Mouse (Mus musculus): ENCODE measurements around the gene Foxa2. TPM values are rescaled to one million over a fixed set of nuclear protein-coding genes. Genes with fewer than 3 reads are reported as not detected.

Gene Foxa2
- total RNA-seq, 2 experiments from 2014 or later, result not detected

- ATAC-seq (replicated peaks; ENCODE audit: low FRiP score, low TSS enrichment, poor library complexity, severe bottlenecking), result no peak
Observed at GRCm38 (mm10) chr2:148040236-148041121, 6.3 kb downstream of the Foxa2 start.

- no peak for ATAC-seq (replicated peaks; ENCODE audit: low FRiP score, low TSS enrichment, poor library complexity, severe bottlenecking)
Observed at GRCm38 (mm10) chr2:148039351-148040235, 7.2 kb downstream of the Foxa2 start.

GRCm38 (mm10) chr2:148038366-148039310, 8.1 kb downstream of the Foxa2 start:
- no peak for ATAC-seq (replicated peaks; ENCODE audit: low FRiP score, low TSS enrichment, poor library complexity, severe bottlenecking)

- no peak for ATAC-seq (replicated peaks; ENCODE audit: low FRiP score, low TSS enrichment, poor library complexity, severe bottlenecking)
Observed at GRCm38 (mm10) chr2:148036611-148037160, 10.1 kb downstream of the Foxa2 start.

- ATAC-seq (replicated peaks; ENCODE audit: low FRiP score, low TSS enrichment, poor library complexity, severe bottlenecking), result no peak
Observed at GRCm38 (mm10) chr2:148030991-148031675, 15.6 kb downstream of the Foxa2 start.

- ATAC-seq (replicated peaks; ENCODE audit: low FRiP score, low TSS enrichment, poor library complexity, severe bottlenecking), result no peak
Observed at GRCm38 (mm10) chr2:148030613-148030935, 16.2 kb downstream of the Foxa2 start.

- ATAC-seq (replicated peaks; ENCODE audit: low FRiP score, low TSS enrichment, poor library complexity, severe bottlenecking), result no peak
Observed at GRCm38 (mm10) chr2:148029751-148030612, 16.8 kb downstream of the Foxa2 start.

- no peak for ATAC-seq (replicated peaks; ENCODE audit: low FRiP score, low TSS enrichment, poor library complexity, severe bottlenecking)
Observed at GRCm38 (mm10) chr2:148029050-148029608, 17.6 kb downstream of the Foxa2 start.

- no peak for ATAC-seq (replicated peaks; ENCODE audit: low FRiP score, low TSS enrichment, poor library complexity, severe bottlenecking)
Observed at GRCm38 (mm10) chr2:148026366-148026765, 20.4 kb downstream of the Foxa2 start.

GRCm38 (mm10) chr2:148025481-148025880, 21.3 kb downstream of the Foxa2 start:
- no peak for ATAC-seq (replicated peaks; ENCODE audit: low FRiP score, low TSS enrichment, poor library complexity, severe bottlenecking)

GRCm38 (mm10) chr2:148024268-148024935, 22.4 kb downstream of the Foxa2 start:
- no peak for ATAC-seq (replicated peaks; ENCODE audit: low FRiP score, low TSS enrichment, poor library complexity, severe bottlenecking)

GRCm38 (mm10) chr2:148023340-148023806, 23.4 kb downstream of the Foxa2 start:
- no peak for ATAC-seq (replicated peaks; ENCODE audit: low FRiP score, low TSS enrichment, poor library complexity, severe bottlenecking)

- no peak for ATAC-seq (replicated peaks; ENCODE audit: low FRiP score, low TSS enrichment, poor library complexity, severe bottlenecking)
Observed at GRCm38 (mm10) chr2:148021919-148022570, 24.7 kb downstream of the Foxa2 start.

GRCm38 (mm10) chr2:148021016-148021415, 25.8 kb downstream of the Foxa2 start:
- no peak for ATAC-seq (replicated peaks; ENCODE audit: low FRiP score, low TSS enrichment, poor library complexity, severe bottlenecking)

- ATAC-seq (replicated peaks; ENCODE audit: low FRiP score, low TSS enrichment, poor library complexity, severe bottlenecking), result no peak
Observed at GRCm38 (mm10) chr2:148020125-148020524, 26.6 kb downstream of the Foxa2 start.
